Mouse (Mus musculus): ENCODE data around the gene Snx21.

The Snx21 gene

GRCm38 (mm10) chr2:164770279-164770678 is 15.3 kb upstream of the Snx21 start:
- DNase-seq (ENCODE audit: low read depth, low spot score), result no peak

- no peak for DNase-seq (ENCODE audit: low read depth, low spot score)
Observed at GRCm38 (mm10) chr2:164771123-164771522, 14.5 kb upstream of the Snx21 start.

GRCm38 (mm10) chr2:164773229-164773988 is 12.2 kb upstream of the Snx21 start:
- DNase-seq (ENCODE audit: low read depth, low spot score), result no peak

- DNase-seq (ENCODE audit: low read depth, low spot score), result no peak
Observed at GRCm38 (mm10) chr2:164773989-164774364, 11.6 kb upstream of the Snx21 start.

GRCm38 (mm10) chr2:164776130-164776529 is 9.5 kb upstream of the Snx21 start:
- no peak for DNase-seq (ENCODE audit: low read depth, low spot score)

- no peak for DNase-seq (ENCODE audit: low read depth, low spot score)
Observed at GRCm38 (mm10) chr2:164776801-164777200, 8.8 kb upstream of the Snx21 start.

- DNase-seq (ENCODE audit: low read depth, low spot score), result no peak
Observed at GRCm38 (mm10) chr2:164777246-164778014, 8.2 kb upstream of the Snx21 start.

GRCm38 (mm10) chr2:164778015-164778287 is 7.7 kb upstream of the Snx21 start:
- no peak for DNase-seq (ENCODE audit: low read depth, low spot score)

- no peak for DNase-seq (ENCODE audit: low read depth, low spot score)
Observed at GRCm38 (mm10) chr2:164778809-164779208, 6.8 kb upstream of the Snx21 start.

GRCm38 (mm10) chr2:164779481-164780086 is 6.0 kb upstream of the Snx21 start, which contains the start of gene Tnnc2:
Tnnc2 (minus strand) TSS chr2:164779967.
- DNase-seq (ENCODE audit: low read depth, low spot score), result no peak

- DNase-seq (ENCODE audit: low read depth, low spot score), result no peak
Observed at GRCm38 (mm10) chr2:164781876-164782275, 3.7 kb upstream of the Snx21 start.

- no peak for DNase-seq (ENCODE audit: low read depth, low spot score)
Observed at GRCm38 (mm10) chr2:164783926-164784581, 1.6 kb upstream of the Snx21 start.

GRCm38 (mm10) chr2:164784869-164785420 is 678 bp upstream of the Snx21 start:
- no peak for DNase-seq (ENCODE audit: low read depth, low spot score)

- DNase-seq (ENCODE audit: low read depth, low spot score), result no peak
Observed at GRCm38 (mm10) chr2:164786388-164786885, 814 bp downstream of the Snx21 start.

GRCm38 (mm10) chr2:164787032-164787431 is 1.4 kb downstream of the Snx21 start:
- DNase-seq (ENCODE audit: low read depth, low spot score), result no peak

GRCm38 (mm10) chr2:164787779-164788178 is 2.2 kb downstream of the Snx21 start:
- no peak for DNase-seq (ENCODE audit: low read depth, low spot score)

- no peak for DNase-seq (ENCODE audit: low read depth, low spot score)
Observed at GRCm38 (mm10) chr2:164788411-164788810, 2.8 kb downstream of the Snx21 start.

GRCm38 (mm10) chr2:164790451-164790850 is 4.8 kb downstream of the Snx21 start:
- DNase-seq (ENCODE audit: low read depth, low spot score), result no peak

- no peak for DNase-seq (ENCODE audit: low read depth, low spot score)
Observed at GRCm38 (mm10) chr2:164791841-164792261, 6.2 kb downstream of the Snx21 start.

GRCm38 (mm10) chr2:164792400-164793190 is 7.0 kb downstream of the Snx21 start:
- no peak for DNase-seq (ENCODE audit: low read depth, low spot score)

GRCm38 (mm10) chr2:164793236-164793635 is 7.6 kb downstream of the Snx21 start:
- no peak for DNase-seq (ENCODE audit: low read depth, low spot score)
